Mouse (Mus musculus): ENCODE measurements around the gene Gpr182. TPM values are rescaled to one million over a fixed set of nuclear protein-coding genes. Genes with fewer than 3 reads are reported as not detected.

The Gpr182 gene
- 0.07 and 3.4 TPM in 2 replicates for polyA plus RNA-seq (2012; ENCODE audit: low replicate concordance)

GRCm38 (mm10) chr10:127751548-127751947 lies at the start of gene Gpr182:
Gene Gpr182 (minus strand): TSS chr10:127751732.

DNA sequence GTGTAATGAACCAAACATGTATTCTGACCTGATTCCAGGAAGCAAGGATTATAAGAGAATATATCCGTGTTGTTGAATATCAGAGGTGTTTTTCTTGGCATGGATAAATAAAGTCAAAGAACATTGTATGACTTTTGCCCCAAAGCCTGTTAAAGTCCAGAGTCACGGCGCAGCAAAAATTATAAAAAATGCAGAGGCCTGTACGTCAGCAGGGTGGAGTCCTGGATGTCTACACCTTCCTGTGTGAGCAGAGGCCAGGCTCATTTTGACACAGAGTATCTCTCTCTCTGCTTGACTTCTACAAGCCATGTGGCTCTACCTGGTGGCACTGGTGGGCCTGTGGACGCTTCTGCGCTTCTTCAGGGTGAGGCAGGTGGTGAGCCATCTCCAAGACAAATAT lies 49.4 kb upstream of the Gpr182 start, which contains the start of gene Rdh16:
Gene Rdh16 (plus strand): TSS at position 262 of the 400 bp plus-strand sequence.

GRCm38 (mm10) chr10:127776011-127776410 lies 24.5 kb upstream of the Gpr182 start, which contains the start of gene Rdh9:
Gene Rdh9 (plus strand): TSS chr10:127776386.

GRCm38 (mm10) chr10:127759181-127760110 lies 7.9 kb upstream of the Gpr182 start, which contains the start of the genes Rdh1 and Rdh16f1:
Gene Rdh1 (plus strand): TSS chr10:127759721.
Gene Rdh16f1 (plus strand): TSS chr10:127759787.

GRCm38 (mm10) chr10:127739083-127739660 lies 12.4 kb downstream of the Gpr182 start, which contains the start of gene Zbtb39:
Gene Zbtb39 (plus strand): TSS chr10:127739538.

GRCm38 (mm10) chr10:127724178-127724577 lies 27.4 kb downstream of the Gpr182 start, which contains the start of gene Tac2:
Gene Tac2 (plus strand): TSS chr10:127724478.

GRCm38 (mm10) chr10:127704766-127705220 lies 46.7 kb downstream of the Gpr182 start, which contains the start of gene Myo1a:
Gene Myo1a (plus strand): TSS chr10:127705170.

Other genes starting within 250 kb of the Gpr182 start
- 0.44 and 1.5 TPM in 2 replicates for gene Ndufa4l2, start 236.8 kb downstream of the Gpr182 start, polyA plus RNA-seq (2012; ENCODE audit: low replicate concordance)
- gene Shmt2, start 229.3 kb downstream of the Gpr182 start, polyA plus RNA-seq (2012; ENCODE audit: low replicate concordance), result 94.2 and 147 TPM in 2 replicates
- gene Nxph4, start 217.2 kb downstream of the Gpr182 start, polyA plus RNA-seq (2012; ENCODE audit: low replicate concordance), result 0.07 TPM in 1 of 2 replicates, not detected in the other
- 275 and 343 TPM in 2 replicates for gene Lrp1, start 130.6 kb downstream of the Gpr182 start, polyA plus RNA-seq (2012; ENCODE audit: low replicate concordance)
- gene Stat6, start 108.7 kb downstream of the Gpr182 start, polyA plus RNA-seq (2012; ENCODE audit: low replicate concordance), result 45.8 and 162 TPM in 2 replicates
- 1.4 and 2.3 TPM in 2 replicates for gene Nemp1, start 84.8 kb downstream of the Gpr182 start, polyA plus RNA-seq (2012; ENCODE audit: low replicate concordance)
- gene Nab2, start 83.2 kb downstream of the Gpr182 start, polyA plus RNA-seq (2012; ENCODE audit: low replicate concordance), result 35.7 and 62.7 TPM in 2 replicates
- 0.06 TPM in 1 of 2 replicates, not detected in the other for gene Myo1a, start 46.6 kb downstream of the Gpr182 start, polyA plus RNA-seq (2012; ENCODE audit: low replicate concordance)
- 0.58 and 3.1 TPM in 2 replicates for gene Tac2, start 27.3 kb downstream of the Gpr182 start, polyA plus RNA-seq (2012; ENCODE audit: low replicate concordance)
- 3.1 and 3.6 TPM in 2 replicates for gene Zbtb39, start 12.2 kb downstream of the Gpr182 start, polyA plus RNA-seq (2012; ENCODE audit: low replicate concordance)
- 0.08 and 0.13 TPM in 2 replicates for gene Rdh1, start 8.0 kb upstream of the Gpr182 start, polyA plus RNA-seq (2012; ENCODE audit: low replicate concordance)
- gene Rdh16f1, start 8.1 kb upstream of the Gpr182 start, polyA plus RNA-seq (2012; ENCODE audit: low replicate concordance), result 0.10 and 0.20 TPM in 2 replicates
- 0.17 TPM in 1 of 2 replicates, not detected in the other for gene Rdh9, start 24.7 kb upstream of the Gpr182 start, polyA plus RNA-seq (2012; ENCODE audit: low replicate concordance)
- not detected in 2 replicates for gene Rdh16, start 49.4 kb upstream of the Gpr182 start, polyA plus RNA-seq (2012; ENCODE audit: low replicate concordance)
- not detected in 2 replicates for gene Rdh19, start 98.2 kb upstream of the Gpr182 start, polyA plus RNA-seq (2012; ENCODE audit: low replicate concordance)
- gene Rdh16f2, start 114.7 kb upstream of the Gpr182 start, polyA plus RNA-seq (2012; ENCODE audit: low replicate concordance), result not detected in 2 replicates
- not detected in 2 replicates for gene Rdh7, start 137.1 kb upstream of the Gpr182 start, polyA plus RNA-seq (2012; ENCODE audit: low replicate concordance)
- not detected in 2 replicates for gene Sdr9c7, start 146.8 kb upstream of the Gpr182 start, polyA plus RNA-seq (2012; ENCODE audit: low replicate concordance)

All from hematopoietic multipotent progenitor cell, adult 10-12 weeks (in vitro differentiated cells).